Mouse (Mus musculus): ENCODE results near the gene Eif3l. TPM values are rescaled to one million over a fixed set of nuclear protein-coding genes. Genes with fewer than 3 reads are reported as not detected.

Eif3l gene
- polyA plus RNA-seq, 1 experiment from 2014 or later: 198 TPM

- no peak overlapping the region for H3K4me2 ChIP-seq (replicated peaks)
- ATAC-seq (ENCODE audit: low FRiP score, low read depth): no peak
- WGBS: 86% methylated on average over 9 of the region's 9 CpGs
- no peak overlapping the region for H3K27ac ChIP-seq (replicated peaks)
- H3K36me3 ChIP-seq: peaks cover 37% of the 10 kb centered on the region
- H3K9me3 ChIP-seq: no peaks in the 10 kb centered on the region
- H3K4me3 ChIP-seq: no peak overlapping the region
- 0 out of 2 replicates have a peak, but pooled peaks cover 3% of the 10 kb centered on the region for H3K4me1 ChIP-seq
- no peaks in the 10 kb centered on the region for H3K27me3 ChIP-seq
- no peak overlapping the region for H3K9ac ChIP-seq (replicated peaks)
These were observed 59.7 kb downstream of the Eif3l start for GRCm38 (mm10) chr15:79134496-79135270.

DNA sequence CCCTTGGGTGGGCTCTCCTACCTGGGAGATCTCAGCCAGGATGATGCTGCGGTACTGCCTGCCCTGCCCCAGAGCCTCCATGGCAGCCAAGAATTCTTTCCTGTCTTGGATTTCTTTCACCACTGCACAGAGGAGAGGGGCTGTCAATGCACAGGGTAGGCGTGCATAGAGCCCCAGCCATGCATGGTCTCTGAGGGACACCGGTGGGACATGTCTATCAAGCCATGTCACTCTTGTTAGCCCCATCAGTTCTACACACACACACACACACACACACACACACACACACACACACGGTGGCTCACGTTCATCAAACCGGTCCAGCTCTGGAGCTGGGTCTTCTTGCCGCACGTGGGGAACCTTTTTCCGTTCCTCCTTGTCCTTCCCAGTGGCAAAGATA lies 60.4 kb downstream of the Eif3l start:
- Histone ChIP-seq H3K4me3 (no peak overlapping the region), H3K9ac (replicated peaks) (no peak overlapping the region), H3K27me3 (no peaks in the 10 kb centered on the region), H3K9me3 (no peaks in the 10 kb centered on the region), H3K36me3 (peaks cover 31% of the 10 kb centered on the region), H3K27ac (replicated peaks) (no peak overlapping the region), H3K4me1 (peaks cover 4% of the 10 kb centered on the region; the same call in 1 of the 2 replicates), H3K4me2 (replicated peaks) (no peak overlapping the region)
- no peak for ATAC-seq (ENCODE audit: low FRiP score, low read depth)
- WGBS: 78% methylated on average over 9 of the region's 9 CpGs

DNA sequence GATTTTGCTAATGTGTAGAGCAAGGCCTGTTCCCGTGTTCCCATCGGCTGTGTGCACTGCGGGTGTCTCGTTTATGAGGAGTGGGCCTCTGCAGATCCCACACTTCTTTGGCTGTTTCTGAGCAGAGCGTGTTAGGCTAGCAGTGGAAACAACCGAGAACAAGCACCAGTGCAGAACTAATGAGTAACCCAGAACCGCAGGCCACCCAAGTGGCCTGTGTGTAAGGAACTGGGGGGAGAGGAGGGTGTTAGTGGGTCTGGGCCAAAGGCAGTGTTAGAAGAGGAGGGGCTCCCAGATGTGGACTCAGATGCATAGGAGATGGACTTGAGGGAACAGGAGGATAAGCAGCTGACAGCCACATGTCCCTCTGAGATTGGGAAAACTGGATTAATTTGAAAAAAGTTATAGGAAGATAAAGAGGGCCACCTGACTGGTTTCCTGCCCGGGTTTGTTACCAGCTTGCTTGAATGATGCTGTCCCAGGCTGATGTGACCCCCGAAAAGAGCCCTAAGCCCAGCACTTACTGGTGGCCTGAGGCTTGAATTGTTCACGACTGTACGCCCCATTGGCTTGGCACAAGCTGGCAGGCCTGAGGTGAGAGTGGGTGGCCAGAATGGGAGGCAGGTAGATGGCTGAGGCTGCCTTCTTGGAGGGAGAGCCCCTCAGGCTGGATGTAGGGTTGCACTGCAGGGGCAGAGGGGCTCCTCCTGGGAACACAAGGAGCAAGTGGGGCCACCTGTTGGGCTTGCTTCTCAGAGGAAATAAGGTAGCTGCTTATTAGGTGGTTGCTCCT lies 61.0 kb downstream of the Eif3l start:
- peaks cover 24% of the 10 kb centered on the region for H3K36me3 ChIP-seq
- ATAC-seq (ENCODE audit: low FRiP score, low read depth): no peak
- H3K27ac ChIP-seq (replicated peaks): no peak overlapping the region
- WGBS: 68% methylated on average over 11 of the region's 11 CpGs
- H3K4me3 ChIP-seq: no peak overlapping the region
- H3K9ac ChIP-seq (replicated peaks): no peak overlapping the region
- H3K9me3 ChIP-seq: no peaks in the 10 kb centered on the region
- H3K4me2 ChIP-seq (replicated peaks): no peak overlapping the region
- H3K27me3 ChIP-seq: no peaks in the 10 kb centered on the region
- peaks cover 8% of the 10 kb centered on the region; the same call in 1 of the 2 replicates for H3K4me1 ChIP-seq

DNA sequence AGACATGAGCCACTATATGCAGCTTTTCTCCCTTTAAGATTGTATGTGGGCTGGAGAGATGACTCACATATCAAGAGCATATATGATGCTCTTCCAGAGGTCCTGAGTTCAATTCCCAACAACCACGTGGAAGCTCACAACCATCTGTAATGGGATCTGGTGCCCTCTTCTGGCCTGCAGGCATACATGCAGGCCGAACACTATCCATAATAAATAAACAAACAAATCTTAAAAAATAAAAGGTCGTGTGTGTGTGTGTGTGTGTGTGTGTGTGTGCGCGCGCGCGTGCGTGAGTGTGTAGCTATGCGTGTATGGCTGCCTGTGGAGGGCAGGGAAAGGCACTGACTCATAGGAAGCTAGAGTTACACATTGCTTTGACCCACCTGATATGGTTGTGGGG lies 64.7 kb downstream of the Eif3l start:
- no peak for ATAC-seq (ENCODE audit: low FRiP score, low read depth)
- H3K4me1 ChIP-seq: peaks cover 22% of the 10 kb centered on the region
- H3K27ac ChIP-seq (replicated peaks): no peak overlapping the region
- no peaks in the 10 kb centered on the region for H3K27me3 ChIP-seq
- H3K36me3 ChIP-seq: peaks cover 4% of the 10 kb centered on the region
- no peaks in the 10 kb centered on the region for H3K9me3 ChIP-seq
- H3K9ac ChIP-seq (replicated peaks): no peak overlapping the region
- WGBS: 66% methylated on average over 10 of the region's 10 CpGs
- no peak overlapping the region for H3K4me2 ChIP-seq (replicated peaks)
- no peak overlapping the region for H3K4me3 ChIP-seq

DNA sequence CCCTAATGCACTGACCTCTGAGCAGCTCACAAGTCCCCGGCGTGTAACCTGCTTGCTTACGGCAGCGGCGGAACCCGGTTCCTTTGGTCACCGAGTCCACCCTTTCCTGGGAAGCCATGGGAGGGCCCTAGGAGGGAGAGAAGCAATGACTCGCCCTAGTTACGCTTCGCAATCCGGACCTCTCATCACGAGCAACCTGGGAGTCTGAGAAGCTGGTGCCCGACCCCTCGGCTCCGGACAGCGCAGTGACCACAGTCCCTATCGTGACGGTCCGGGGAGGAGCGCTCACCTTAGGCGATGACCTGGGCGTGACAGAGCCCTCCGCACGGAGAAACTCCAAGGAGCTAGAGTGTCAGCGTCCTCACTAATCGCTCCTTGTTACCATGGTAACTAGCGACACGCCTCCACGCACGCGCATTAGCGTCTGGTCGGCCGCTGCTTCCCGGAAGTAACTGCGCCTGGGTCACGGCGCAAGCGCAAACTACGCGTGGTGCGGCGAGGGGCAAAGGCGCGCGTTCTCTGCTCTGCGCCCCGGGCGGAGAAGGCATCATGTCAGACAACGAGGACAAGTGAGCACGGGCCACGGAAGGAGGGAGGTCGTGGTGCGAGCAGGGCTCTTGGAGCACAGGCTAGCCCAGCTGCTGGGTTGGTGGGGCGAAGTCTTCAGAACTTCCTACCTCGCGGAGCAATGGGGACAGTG lies 66.0 kb downstream of the Eif3l start, which contains the start of the genes Polr2f and 1700088E04Rik:
Polr2f (plus strand) TSS at position 144 of the 700 bp plus-strand sequence.
1700088E04Rik (minus strand) TSS at position 388 of the 700 bp plus-strand sequence.
- Histone ChIP-seq H3K4me1 (peaks cover 19% of the 10 kb centered on the region), H3K9ac (replicated peaks) (peak within 1 kb of the TSS; percentile 86), H3K27ac (replicated peaks) (peak within 1 kb of the TSS; percentile 52), H3K36me3 (peaks cover 18% of the 10 kb centered on the region), H3K27me3 (no peaks in the 10 kb centered on the region), H3K9me3 (no peaks in the 10 kb centered on the region), H3K4me2 (replicated peaks) (peak within 1 kb of the TSS; percentile 65), H3K4me3 (peak within 1 kb of the TSS; percentile 94)
- peak; percentile 90 for ATAC-seq (ENCODE audit: low FRiP score, low read depth)
- under 1% methylated on average over 57 of the region's 57 CpGs for WGBS

GRCm38 (mm10) chr15:79141566-79141917 lies 66.6 kb downstream of the Eif3l start:
- Histone ChIP-seq H3K4me3 (peak overlapping the region; percentile 94), H3K9ac (replicated peaks) (peak overlapping the region; percentile 86), H3K27me3 (no peaks in the 10 kb centered on the region), H3K27ac (replicated peaks) (peak overlapping the region; percentile 52), H3K4me2 (replicated peaks) (peak overlapping the region; percentile 65), H3K36me3 (peaks cover 23% of the 10 kb centered on the region), H3K9me3 (no peaks in the 10 kb centered on the region), H3K4me1 (peaks cover 19% of the 10 kb centered on the region)
- no peak for ATAC-seq (ENCODE audit: low FRiP score, low read depth)
- 4% methylated on average over 7 of the region's 7 CpGs for WGBS

GRCm38 (mm10) chr15:79143316-79143715 lies 68.3 kb downstream of the Eif3l start:
- Histone ChIP-seq H3K27ac (replicated peaks) (no peak overlapping the region), H3K27me3 (no peaks in the 10 kb centered on the region), H3K9ac (replicated peaks) (no peak overlapping the region), H3K9me3 (no peaks in the 10 kb centered on the region), H3K4me1 (peaks cover 19% of the 10 kb centered on the region), H3K4me3 (no peak overlapping the region), H3K36me3 (peaks cover 38% of the 10 kb centered on the region), H3K4me2 (replicated peaks) (no peak overlapping the region)
- 87% methylated on average over 12 of the region's 12 CpGs for WGBS
- no peak for ATAC-seq (ENCODE audit: low FRiP score, low read depth)

Other genes with a start within 250 kb of the Eif3l start
- gene Cdc42ep1, start 232.6 kb upstream of the Eif3l start, polyA plus RNA-seq (2016; fragmentation: Nextera tagmentation; extraction: Ambion mirVana): 11.5 and 11.9 TPM in 2 replicates
- 0.56 TPM in 1 of 2 replicates, not detected in the other for gene Lgals2, start 219.7 kb upstream of the Eif3l start, polyA plus RNA-seq (2016; fragmentation: Nextera tagmentation; extraction: Ambion mirVana)
- gene Gga1, start 198.0 kb upstream of the Eif3l start, polyA plus RNA-seq (2016; fragmentation: Nextera tagmentation; extraction: Ambion mirVana): 50.9 and 52.7 TPM in 2 replicates
- 0.10 TPM in 1 of 2 replicates, not detected in the other for gene Gm49510, start 175.5 kb upstream of the Eif3l start, polyA plus RNA-seq (2016; fragmentation: Nextera tagmentation; extraction: Ambion mirVana)
- 8.2 and 9.3 TPM in 2 replicates for gene Sh3bp1, start 175.4 kb upstream of the Eif3l start, polyA plus RNA-seq (2016; fragmentation: Nextera tagmentation; extraction: Ambion mirVana)
- 46.3 and 53.7 TPM in 2 replicates for gene Pdxp, start 161.3 kb upstream of the Eif3l start, polyA plus RNA-seq (2016; fragmentation: Nextera tagmentation; extraction: Ambion mirVana)
- gene Lgals1, start 148.5 kb upstream of the Eif3l start, polyA plus RNA-seq (2016; fragmentation: Nextera tagmentation; extraction: Ambion mirVana): 346 and 420 TPM in 2 replicates
- gene Nol12, start 140.2 kb upstream of the Eif3l start, polyA plus RNA-seq (2016; fragmentation: Nextera tagmentation; extraction: Ambion mirVana): 50.2 and 59.6 TPM in 2 replicates
- gene Triobp, start 127.5 kb upstream of the Eif3l start, polyA plus RNA-seq (2016; fragmentation: Nextera tagmentation; extraction: Ambion mirVana): 40.0 and 45.0 TPM in 2 replicates
- gene H1f0, start 46.7 kb upstream of the Eif3l start, polyA plus RNA-seq (2016; fragmentation: Nextera tagmentation; extraction: Ambion mirVana): 547 and 575 TPM in 2 replicates
- gene Galr3, start 33.3 kb upstream of the Eif3l start, polyA plus RNA-seq (2016; fragmentation: Nextera tagmentation; extraction: Ambion mirVana): not detected in 2 replicates
- gene Ankrd54, start 12.3 kb upstream of the Eif3l start, polyA plus RNA-seq (2016; fragmentation: Nextera tagmentation; extraction: Ambion mirVana): 64.0 and 67.5 TPM in 2 replicates
- 11.4 and 11.5 TPM in 2 replicates for gene Micall1, start 33.7 kb downstream of the Eif3l start, polyA plus RNA-seq (2016; fragmentation: Nextera tagmentation; extraction: Ambion mirVana)
- gene Polr2f, start 65.8 kb downstream of the Eif3l start, polyA plus RNA-seq (2016; fragmentation: Nextera tagmentation; extraction: Ambion mirVana): 314 and 327 TPM in 2 replicates
- gene 1700088E04Rik, start 66.1 kb downstream of the Eif3l start, polyA plus RNA-seq (2016; fragmentation: Nextera tagmentation; extraction: Ambion mirVana): 9.7 and 11.9 TPM in 2 replicates
- 0.48 and 1.2 TPM in 2 replicates for gene Sox10, start 90.1 kb downstream of the Eif3l start, polyA plus RNA-seq (2016; fragmentation: Nextera tagmentation; extraction: Ambion mirVana)
- 60.5 and 67.8 TPM in 2 replicates for gene Pick1, start 154.0 kb downstream of the Eif3l start, polyA plus RNA-seq (2016; fragmentation: Nextera tagmentation; extraction: Ambion mirVana)
- gene Gm49486, start 154.2 kb downstream of the Eif3l start, polyA plus RNA-seq (2016; fragmentation: Nextera tagmentation; extraction: Ambion mirVana): 0.72 and 0.80 TPM in 2 replicates
- 0.24 and 0.50 TPM in 2 replicates for gene Slc16a8, start 179.6 kb downstream of the Eif3l start, polyA plus RNA-seq (2016; fragmentation: Nextera tagmentation; extraction: Ambion mirVana)
- 0.72 and 2.4 TPM in 2 replicates for gene Baiap2l2, start 210.4 kb downstream of the Eif3l start, polyA plus RNA-seq (2016; fragmentation: Nextera tagmentation; extraction: Ambion mirVana)

Measured in midbrain, embryonic 12.5 days (tissue).